Mouse (Mus musculus) C2C12 (cell line): ENCODE data around the gene Gper1.

Experiments used
- CEBPB ChIP-seq: IDR thresholded peaks from one replicate; pipeline ENCODE4 v1.6.1; 2011; ENCODE audit warnings: low read depth, mild to moderate bottlenecking, control low read depth, moderate library complexity
- CTCF ChIP-seq: IDR thresholded peaks from one replicate; pipeline ENCODE4 v1.5.1; 2011; ENCODE audit not compliant: control insufficient read depth, insufficient read depth, insufficient read length
- MAX ChIP-seq: IDR thresholded peaks from one replicate; pipeline ENCODE4 v1.6.1; 2011; ENCODE audit warnings: mild to moderate bottlenecking, control low read depth
- MYOG ChIP-seq: IDR thresholded peaks from one replicate; pipeline ENCODE4 v1.6.1; 2011; ENCODE audit not compliant: control insufficient read depth, insufficient read length; ENCODE audit errors: extremely low read depth
- USF1 ChIP-seq: IDR thresholded peaks from one replicate; pipeline ENCODE4 v1.6.1; 2011; ENCODE audit warnings: low read depth, mild to moderate bottlenecking, control low read depth, moderate library complexity

DNA sequence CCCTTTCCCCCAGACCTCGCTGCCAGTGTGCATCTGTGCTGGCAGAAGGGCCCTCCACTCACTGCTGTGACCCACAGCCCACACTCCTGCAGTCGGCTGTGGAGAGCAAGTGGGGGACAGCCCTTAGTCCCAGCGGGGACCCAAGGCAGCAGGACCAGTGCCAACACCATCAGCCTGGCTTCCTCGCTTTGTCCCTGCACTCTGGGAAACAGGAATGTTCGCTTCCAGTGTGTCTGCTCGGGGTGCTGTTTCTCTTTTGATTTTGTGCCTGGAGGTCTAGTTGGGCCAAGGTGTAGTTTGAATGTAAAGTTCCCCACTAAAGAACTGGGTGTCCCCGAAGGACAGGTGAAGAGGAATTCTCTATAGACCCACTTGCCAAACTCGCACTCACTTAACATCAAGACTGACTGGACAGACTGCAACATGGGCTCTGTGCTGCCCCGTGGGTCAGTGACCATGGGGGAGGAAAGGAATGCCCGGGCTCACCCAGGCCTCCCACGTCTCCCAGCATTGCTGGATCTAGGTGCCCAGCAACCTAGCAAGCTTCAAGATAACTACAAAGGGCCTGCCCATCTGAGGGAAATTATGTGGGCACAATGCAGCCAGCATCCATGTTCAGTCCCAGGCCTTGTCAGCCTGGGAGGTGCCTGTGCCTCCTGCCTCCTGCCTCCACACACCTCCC is 31.5 kb upstream of the Gper1 start:
- TF ChIP-seq CTCF: no peak
- no peak for TF ChIP-seq MAX
- no peak for TF ChIP-seq USF1
- TF ChIP-seq CEBPB: no peak
- TF ChIP-seq MYOG: no peak
